Mouse (Mus musculus) mouse embryonic stem cell (cell line): Measurements from ENCODE around the gene Dap3.
"Not testable (repeated sequence)": the region's sequence is repeated elsewhere in the genome, so short reads cannot be mapped to it uniquely, and the experiment has no call there.

ENCODE experiments used
- in situ Hi-C, 2 experiments: fragments of 300-500 bp; cut with MboI; formaldehyde crosslinking; loops; 1 replicate in 1 of 2; 3 replicates in 1 of 2; pipeline ENCODE4 v1.14.3; 2019 to 2020; ENCODE audit warnings: low sequenced_read_pairs in 2 of 2, low pct_unique_long_range_greater_than_20kb in 1 of 2, mixed read lengths in 1 of 2; ENCODE audit not compliant: unreplicated experiment in 1 of 2

Gene Dap3

DNA sequence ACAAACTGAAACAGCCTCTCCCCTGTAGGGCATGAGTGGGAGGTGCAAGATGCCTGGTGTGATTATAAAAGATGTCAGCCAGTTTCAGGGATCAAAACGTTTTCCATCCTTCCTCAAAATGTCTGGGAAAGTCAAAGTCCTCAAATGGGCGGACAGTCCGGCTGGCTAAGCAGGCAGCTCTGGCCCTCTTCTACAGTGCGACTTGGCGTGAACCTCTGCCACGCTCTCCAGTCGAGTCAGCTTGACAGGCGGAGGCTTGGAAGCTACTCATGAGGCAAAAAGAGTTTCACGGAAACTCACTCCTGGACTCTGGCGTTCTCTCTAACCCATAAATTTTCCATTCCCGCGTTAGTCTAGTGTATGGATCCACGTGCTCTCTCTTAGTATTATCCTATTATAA lies 32.0 kb downstream of the Dap3 start:
- in situ Hi-C loops: no loop called here

GRCm38 (mm10) chr3:88914384-88914810 lies 36.6 kb downstream of the Dap3 start:
- in situ Hi-C loops: no loop called here

GRCm38 (mm10) chr3:88913511-88914383 lies 37.2 kb downstream of the Dap3 start, which contains the start of gene Msto1:
TSS of gene Msto1 (minus strand) at chr3:88913999.
- in situ Hi-C loops: no loop called here

DNA sequence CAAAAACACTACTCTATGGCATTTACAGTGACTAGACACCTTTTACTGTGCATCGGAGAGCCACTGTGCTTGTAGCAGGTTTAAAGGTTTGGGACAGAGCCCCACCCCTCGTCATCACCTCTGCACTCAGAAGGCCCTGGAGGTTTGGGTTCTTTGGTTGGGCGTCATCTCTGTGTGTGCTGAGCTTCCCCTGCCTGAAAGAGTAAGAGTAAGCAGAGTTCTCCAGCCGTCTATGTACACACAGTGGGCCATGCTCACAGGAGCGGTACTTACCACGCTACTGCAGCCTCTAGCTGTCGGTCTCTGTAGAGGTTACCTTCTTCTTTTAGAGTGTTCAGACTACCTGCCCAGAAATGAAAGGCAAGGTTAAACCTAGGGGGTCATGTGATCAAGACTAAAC lies 38.4 kb downstream of the Dap3 start:
- in situ Hi-C loops: no loop called here

- in situ Hi-C loops: no loop called here
Observed at GRCm38 (mm10) chr3:88906393-88907159, 44.4 kb downstream of the Dap3 start.

DNA sequence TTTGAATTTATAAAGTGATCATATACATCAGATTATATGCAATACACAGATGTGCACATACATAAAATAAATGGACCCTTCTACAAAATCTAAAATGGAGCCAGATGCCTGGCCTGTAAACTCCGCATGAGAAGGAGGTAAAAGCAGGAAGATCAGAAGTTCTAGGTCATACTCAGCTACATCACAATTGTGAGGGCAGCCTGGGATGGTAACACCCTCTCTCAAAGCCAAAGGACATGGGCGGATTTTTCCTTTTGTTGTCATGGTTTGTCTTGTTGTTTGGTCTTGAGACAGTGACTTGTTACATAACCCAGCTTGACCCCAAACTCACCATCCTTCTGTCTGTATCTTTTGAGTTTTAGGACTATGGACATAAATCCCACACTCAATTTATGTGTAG lies 45.2 kb downstream of the Dap3 start:
- in situ Hi-C loops: no loop called here

DNA sequence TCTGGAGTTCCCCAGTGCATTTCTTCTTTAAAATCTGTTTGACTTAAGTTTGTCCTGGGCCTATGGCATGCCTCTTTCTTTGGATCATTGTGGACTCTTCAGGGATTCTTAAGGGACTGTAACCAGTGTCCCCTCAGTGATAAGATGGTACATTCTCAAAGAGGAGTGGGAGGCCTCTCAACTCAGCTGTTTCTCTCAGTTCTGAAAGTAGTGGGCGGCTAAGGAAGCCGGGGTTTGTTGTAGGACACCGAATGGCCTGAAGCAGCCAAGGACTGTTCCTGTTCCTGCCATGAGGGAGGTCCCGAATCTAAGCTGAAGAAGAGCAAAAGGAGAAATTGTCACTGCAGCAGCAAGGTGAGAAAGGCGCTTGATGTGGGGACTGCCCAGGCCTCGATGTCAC lies 45.8 kb downstream of the Dap3 start:
- in situ Hi-C loops: no loop called here

- in situ Hi-C loops: no loop called here
Observed at GRCm38 (mm10) chr3:88904803-88905202, 46.2 kb downstream of the Dap3 start.

GRCm38 (mm10) chr3:88893011-88893410 lies 58.0 kb downstream of the Dap3 start:
- in situ Hi-C loops: not testable (repeated sequence)

DNA sequence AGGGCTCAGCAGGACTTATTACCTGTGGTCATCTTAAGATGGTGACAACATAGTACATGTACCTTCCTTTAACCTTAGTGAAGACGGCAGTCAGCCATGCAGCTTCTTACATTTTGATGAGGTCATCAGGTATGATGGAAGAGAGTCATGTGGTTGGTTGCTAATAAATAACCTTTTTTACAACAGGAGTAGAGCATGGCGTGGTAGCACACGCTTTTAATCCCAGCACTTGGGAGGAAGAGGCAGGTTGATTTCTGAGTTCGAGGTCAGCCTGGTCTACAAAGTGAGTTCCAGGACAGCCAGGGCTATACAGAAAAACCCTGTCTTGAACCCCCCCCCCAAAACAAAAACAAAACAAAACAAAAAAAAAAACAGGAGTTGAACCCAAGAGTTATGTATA lies 68.4 kb downstream of the Dap3 start:
- in situ Hi-C loops: not testable (repeated sequence)
